Mouse (Mus musculus): ENCODE data around the gene Lrba.

Gene Lrba

DNA sequence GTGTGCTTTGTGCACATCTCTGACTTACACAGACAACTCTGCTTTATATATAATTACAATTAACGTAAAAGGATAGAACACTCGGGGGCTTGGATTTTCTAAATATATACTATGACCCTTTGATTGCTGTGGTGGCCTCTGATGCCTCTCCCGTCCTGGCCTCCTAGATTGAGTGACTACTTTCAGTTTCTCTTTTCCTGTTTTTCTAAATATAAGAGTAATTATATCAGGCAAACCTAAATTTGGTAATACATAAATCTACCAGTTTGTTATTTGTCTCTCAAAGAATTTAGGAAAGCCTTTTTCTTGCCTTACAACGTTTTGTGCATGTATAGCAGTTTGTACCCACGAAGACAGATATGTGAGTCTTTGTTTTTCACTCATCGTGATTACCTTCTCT is 534.2 kb downstream of the Lrba start:
- DNase-seq (ENCODE audit: low spot score), result no peak

DNA sequence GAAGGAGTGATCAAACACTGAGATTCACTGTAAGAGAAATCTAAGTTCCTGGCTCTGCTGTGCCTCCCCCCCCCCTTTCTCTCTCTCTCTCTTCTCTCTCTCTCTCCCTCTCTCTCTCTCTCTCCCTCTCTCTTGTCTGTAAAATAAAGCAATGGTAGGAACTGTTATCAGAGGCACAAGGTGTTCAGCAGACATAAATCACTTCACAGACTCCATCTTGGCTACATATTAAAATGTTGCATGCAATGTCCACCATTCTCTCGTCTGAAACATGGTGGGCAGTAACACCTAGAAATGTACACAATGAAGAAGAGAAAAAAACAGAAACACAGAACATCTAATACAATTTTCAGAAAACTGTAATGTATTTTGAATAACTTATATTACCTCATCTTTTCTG is 534.9 kb downstream of the Lrba start:
- DNase-seq (ENCODE audit: low spot score), result no peak

DNA sequence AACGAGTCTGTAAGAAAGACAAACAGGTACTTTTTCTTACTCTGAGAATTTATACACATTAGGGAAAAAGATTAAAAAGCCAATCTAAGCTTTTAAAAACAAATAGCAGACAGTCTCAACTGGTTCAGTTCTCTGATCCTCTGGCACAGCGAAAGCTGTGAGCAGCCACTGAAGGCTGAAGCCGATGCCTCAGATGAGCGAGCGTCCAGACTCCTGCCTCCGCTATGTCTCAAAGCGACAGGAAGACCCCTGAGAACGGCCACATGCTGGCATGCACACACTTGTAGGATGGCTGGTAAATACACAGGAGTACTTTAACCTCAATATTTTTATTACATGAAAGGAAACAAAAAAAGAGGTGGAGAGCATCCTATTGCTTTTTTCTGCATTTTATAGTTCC is 535.4 kb downstream of the Lrba start:
- DNase-seq (ENCODE audit: low spot score), result no peak

DNA sequence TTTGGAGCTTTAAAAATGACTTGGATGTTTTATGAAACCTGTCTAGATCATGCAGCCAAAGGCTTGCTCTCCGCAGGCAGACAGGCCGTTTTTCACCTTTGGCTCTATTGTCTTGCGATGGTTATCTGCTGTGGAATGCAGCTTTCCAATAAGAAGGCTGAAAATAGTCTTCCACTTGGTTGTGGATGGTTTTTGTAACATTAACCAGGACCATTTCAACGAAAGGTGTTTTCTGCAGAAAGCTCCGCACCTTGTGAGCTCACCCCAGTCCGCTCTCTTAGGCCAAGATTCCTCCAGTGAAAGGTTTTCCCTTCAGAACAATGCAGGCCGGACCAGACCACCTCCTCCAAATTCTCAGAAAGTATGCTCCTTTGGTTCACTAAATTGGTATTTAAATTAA is 536.0 kb downstream of the Lrba start:
- no peak for DNase-seq (ENCODE audit: low spot score)

DNA sequence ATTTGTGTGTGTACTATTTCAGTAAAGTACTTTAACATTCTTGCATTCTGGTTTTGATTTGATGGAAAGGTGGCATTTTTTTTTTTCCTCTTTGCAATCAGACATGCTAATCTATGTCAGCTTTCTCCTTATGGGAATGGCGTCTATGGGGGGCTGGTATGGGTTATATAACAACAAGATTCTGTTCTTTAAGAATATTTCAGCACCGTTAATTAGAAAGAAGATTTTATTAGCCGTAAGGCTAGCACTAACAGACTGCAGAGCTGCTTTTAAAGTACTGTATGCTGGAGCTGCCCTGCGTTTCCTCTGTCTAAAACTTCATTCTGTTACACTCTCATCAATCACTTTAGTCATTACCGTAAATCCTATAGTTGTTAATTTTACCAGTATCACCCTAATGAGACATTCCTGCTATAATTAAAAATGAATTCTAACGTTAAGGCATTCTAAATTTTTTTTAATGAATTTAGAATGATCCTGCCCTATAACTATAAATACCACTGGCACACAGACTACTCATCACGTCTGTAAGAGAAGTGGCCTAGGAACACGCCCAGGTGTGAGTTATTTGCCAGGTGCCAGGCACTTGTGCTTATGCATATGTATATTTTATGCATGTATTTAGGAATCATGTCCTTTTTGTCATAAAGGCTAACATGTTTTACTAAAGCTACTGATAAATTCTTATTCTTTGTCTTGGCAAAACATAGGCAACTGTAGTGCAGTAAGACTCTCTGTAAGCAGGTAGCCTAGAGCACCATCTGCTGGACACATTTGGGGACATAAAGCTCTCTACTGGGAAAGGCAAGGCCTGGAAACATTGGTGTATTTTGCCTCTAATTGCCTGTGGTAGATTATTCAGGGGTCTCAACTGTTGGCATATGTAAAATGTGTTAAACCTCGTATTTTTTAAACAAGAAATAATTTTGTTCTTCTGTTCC is 536.9 kb downstream of the Lrba start:
- DNase-seq (ENCODE audit: low spot score), result no peak

DNA sequence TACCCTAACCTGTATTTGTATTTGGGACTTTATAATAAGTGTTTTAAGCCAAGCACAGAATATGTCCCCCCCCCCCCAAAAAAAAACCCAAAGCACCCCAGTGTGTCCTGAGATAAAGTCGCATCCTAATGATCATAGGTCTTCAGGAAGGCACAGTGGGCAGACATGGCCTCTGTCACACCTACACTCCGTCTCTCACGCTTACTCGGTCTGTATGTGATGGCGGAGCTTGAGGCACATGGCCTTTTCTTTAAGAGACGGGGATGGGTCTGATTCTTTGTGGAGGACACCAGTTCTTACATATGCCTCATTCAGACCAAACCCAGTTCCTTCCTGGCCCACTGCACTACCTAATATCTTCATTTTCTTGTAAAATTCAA is 537.5 kb downstream of the Lrba start:
- no peak for DNase-seq (ENCODE audit: low spot score)

DNA sequence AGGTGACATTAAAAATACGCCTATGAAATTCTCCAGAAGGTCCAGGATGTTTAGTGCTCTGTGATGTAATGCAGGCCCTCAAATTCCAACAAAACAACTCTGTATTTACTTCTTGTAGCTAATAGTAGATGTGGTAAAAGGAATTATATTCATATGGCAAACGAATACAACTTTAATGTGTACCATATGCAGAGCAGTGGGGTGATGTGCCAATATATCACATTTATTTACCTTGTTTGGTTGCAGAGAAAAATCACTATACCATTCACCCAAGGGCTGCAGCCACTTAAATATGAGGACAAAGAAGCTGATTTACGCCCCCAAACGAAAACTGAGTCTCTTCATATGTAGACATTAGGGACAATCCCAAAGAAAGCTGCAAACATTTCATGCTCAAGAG is 538.0 kb downstream of the Lrba start:
- DNase-seq (ENCODE audit: low spot score), result no peak

DNA sequence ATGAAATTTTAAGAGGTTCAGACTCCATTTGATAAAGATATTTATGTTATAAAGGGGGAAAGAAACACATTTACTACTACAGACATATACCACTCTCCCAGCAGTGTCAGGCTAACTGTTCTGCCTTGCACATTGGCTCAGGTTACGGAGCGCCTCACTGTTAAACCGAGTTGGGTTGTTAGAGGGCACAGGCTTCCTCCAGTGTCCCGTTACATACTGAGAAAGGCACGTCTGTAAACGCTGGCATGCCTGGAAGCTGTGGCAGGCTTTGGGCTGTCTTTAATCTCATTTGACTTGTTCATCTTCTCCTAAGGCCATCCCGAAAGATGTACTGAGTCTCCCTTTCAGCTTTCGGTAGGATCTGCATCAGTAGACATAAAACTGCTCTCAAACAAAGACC is 544.1 kb downstream of the Lrba start:
- no peak for DNase-seq (ENCODE audit: low spot score)

DNA sequence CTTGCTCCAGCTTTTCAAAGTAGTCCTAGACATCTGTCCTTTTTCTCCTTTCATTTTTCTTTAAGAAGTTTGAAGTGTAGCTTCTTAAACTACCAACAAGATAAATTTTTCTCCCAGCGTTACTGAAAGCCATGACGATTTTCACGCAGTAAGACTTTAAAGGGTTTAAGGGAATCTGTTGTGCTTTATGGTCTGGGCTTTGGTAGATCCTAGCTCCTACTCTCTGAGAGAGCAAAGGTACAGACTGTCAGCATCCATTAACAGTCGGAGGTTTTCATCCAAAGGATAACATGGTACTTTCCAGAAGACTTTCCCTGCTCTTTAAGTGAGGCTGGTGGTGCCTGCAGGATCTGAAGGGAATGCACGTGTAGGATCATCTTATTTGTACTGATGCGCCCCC is 544.5 kb downstream of the Lrba start:
- DNase-seq (ENCODE audit: low spot score), result no peak

DNA sequence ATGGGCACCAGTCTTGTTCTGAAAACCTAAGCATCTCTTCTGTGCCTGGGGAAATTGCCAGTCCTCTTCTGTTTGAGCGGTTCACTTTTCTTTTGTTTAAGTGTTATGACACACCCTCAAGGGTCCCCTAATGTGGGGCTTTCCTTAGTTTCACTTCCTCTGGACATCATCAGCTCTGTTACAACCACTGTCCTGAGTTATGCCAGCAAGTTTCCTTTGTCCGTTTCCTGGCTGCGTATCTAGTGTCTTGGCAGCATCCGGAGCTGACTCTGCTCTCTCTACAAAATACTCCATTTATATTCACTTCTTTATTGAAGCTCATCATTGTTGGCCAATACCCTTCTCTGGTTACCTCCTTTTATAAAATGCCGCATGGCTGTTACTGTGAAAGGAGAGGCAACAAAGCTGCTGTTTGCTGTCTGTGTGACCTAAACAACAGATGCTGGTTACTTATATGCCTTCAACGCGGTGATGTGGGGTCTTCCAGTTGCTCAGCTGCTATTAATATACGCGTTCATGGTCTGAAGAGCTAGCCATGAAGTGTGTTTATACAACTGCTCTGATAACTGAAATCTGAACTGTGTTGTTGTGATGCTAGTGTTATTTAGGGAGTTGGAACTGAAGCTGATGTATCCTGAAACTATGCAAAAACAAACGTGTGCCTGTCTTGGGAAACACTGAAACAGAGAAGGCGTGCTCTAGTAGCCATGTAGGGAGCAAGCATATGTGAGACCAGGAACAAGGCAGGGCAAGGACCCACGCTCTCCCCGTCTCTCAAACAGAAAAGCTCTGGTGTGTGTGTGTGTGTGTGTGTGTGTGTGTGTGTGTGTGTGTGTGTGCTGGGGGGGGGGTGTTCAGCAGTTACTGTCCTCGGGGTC is 550.3 kb downstream of the Lrba start:
- DNase-seq (ENCODE audit: low spot score), result no peak

DNA sequence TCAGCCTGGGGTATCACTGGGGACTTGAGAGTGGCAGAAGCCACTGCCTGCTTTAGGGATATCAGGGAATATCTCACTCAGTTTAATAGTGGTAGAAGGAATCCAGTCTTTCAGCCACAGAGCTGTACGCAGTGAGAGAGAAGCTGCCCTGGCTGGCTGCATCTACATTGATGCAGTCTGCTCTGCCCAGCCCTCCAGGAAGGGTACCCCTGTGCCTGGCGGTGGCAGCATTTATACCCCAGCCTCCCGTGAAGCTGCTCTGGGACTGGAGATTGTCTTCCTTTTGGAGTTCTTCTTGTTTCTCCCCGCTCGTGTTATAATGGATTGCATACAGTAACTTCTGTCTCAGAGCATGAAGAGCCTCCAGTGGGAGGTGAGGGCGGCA is 551.0 kb downstream of the Lrba start:
- no peak for DNase-seq (ENCODE audit: low spot score)

DNA sequence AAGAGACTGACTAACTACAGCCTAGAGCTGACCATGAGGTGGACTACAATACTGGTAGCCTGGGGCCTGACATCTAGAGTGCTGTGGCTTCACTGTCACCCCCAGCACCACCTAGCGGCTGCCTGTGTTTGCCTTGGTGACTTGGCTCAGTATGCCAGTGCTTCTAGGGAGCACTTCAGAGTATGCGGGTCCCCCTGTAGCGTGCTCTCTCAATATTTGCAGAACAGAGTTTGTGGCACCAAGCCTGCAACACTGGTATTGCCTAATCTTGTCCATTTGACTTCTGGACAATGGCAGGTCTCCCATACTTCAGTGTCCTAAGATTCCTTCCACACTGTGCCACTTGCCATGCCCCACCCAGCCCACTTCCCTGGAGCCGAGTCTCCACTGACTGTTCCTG is 555.2 kb downstream of the Lrba start:
- no peak for DNase-seq (ENCODE audit: low spot score)

DNA sequence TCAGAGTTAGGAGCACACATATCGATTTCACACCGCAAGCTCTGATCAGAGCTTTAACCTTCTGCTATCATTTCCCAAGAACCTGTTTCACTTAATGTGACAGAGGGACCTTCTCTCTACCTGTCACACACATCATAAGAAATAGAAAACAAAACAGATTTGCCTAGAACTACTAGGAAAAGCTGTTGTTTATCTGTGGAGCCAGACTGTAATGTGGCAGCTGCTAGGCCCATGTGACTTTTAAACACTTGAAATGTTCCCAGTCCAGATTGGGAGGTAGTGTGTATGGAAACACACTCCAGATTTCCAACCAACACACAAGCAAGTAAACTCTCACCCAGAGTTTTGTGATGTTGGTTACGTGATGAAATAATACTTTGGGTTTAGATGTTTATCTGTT is 559.6 kb downstream of the Lrba start:
- no peak for DNase-seq (ENCODE audit: low spot score)

DNA sequence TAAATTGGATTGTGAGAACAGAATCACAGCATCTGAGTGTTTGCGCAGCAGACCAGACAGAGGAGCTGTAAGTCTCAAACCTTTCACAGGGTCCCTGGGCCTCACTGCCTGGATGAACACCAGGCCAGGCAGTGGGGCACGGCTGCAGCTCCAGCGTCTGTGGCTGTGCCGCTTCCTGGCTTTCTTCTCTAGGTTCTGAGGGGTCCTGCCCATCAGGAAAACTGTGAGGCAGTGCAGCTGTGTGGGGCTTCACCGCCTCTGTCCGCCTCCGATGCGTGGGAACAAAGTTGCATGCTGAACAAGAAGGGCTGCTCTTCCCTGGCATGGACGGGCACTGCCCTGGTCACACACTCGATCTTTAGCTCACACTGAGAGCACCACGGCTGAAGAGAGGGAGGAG is 560.5 kb downstream of the Lrba start:
- DNase-seq (ENCODE audit: low spot score), result no peak

DNA sequence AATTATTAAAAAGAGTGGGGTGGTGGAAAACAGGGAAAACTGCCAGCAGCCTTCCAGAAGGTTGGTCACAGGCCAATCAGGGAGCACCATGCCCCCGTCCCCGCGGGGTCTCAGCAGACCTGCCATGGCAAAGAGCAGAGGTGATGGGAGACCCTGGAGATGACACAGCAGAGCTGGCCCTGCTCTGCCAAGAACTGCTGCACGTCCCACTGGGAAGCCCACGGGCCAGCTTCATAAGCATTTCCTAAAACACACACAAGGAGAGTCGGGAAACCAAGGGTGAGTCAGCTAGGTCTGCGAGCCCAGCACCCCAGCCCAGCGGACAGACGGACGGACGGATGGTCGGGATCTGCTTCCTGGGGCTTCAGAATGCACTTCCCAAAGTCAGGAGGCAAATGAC is 561.8 kb downstream of the Lrba start:
- no peak for DNase-seq (ENCODE audit: low spot score)

DNA sequence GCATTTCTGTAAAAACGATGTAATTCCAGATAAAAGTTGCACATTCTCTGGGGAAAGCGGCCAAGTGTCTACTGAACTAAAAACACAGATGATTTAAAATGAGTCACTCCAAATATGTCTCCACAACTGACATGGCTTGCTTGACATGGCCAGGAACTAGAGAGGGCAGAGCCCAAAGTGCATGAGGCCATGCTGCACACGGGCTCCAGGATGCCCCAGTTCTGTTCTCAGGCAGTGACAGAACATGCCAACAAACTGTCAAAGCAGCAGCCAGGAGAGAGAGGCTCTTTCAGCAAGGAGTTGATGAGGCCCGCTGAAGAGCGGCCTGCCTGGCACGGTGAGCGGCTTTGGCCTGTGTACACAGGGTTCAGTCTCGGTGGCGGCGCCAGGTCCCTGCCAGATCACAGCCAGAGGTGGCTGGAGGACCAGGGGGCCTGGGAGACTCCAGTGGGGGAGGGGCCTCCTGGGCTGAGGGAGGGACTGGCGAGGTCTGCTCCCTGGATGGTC is 562.4 kb downstream of the Lrba start:
- DNase-seq (ENCODE audit: low spot score), result no peak

DNA sequence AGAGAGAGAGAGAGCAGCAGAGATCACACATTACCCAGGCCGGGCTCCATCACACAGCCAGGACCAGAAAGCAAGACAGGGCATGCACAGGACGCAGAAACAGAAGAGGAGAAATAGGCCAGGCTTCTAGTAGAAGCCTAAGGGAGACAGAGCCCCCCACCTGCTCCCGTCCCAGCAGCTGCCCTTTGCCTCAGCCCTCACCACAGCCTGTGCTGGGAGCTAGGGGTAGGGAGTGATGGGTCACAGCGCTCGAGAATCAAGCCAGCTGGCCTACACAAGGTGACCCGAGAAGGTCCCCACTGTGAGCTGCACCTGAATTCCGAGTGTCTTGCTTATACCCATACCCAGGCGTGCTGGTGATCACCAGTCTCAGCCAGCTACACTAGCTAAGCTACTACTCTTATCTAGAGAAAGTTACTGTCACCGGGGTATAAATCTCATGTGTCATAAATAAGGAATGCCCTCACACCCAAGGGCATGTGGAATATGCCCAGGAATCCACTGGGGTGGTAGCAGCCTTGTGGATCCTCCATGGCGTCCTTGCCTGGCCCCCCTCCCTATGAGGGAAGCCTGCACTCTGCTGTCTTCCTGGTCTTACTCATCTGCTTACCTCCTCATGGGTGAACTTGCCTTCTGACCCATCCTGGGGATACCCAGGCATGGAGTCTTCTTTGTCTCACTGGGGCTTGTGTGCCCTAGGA is 563.1 kb downstream of the Lrba start:
- no peak for DNase-seq (ENCODE audit: low spot score)

DNA sequence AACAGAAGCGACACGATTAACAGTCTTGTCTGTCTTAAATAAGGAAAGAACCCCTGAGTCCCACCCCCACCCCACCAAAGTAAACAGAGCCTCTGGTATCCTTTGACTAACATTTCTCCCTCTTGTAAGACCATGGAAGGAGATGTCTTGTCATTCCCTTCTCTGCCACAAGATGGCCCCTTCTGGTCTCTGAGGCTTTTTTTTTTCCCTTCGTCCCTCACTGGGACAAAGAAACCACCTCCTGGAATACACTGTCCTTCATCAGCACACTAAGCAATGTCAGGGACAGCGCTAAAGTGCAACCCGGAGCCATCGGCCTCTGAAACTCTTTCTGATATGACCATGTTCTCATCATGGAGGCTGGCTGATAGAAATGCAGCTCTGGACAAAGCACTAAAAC is 564.2 kb downstream of the Lrba start:
- DNase-seq (ENCODE audit: low spot score), result no peak

DNA sequence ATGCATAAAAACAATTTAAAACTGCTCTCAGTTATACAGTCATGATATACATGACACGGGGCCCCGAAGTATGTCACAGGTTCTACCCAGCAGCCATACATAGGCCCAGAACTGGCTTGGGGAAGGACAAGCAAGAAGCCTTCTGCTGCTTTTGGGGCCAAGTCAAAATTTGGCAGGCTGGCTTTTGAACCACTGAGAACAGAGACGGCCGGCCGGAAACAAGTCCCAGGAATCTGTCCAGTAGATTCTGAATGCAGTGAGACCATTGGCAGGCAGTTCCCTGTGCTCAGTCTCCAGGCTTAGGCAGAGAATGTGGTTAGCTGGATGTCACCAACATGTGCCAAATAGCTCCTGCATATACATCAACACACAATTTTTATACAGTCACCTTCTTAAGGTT is 565.3 kb downstream of the Lrba start:
- no peak for DNase-seq (ENCODE audit: low spot score)

DNA sequence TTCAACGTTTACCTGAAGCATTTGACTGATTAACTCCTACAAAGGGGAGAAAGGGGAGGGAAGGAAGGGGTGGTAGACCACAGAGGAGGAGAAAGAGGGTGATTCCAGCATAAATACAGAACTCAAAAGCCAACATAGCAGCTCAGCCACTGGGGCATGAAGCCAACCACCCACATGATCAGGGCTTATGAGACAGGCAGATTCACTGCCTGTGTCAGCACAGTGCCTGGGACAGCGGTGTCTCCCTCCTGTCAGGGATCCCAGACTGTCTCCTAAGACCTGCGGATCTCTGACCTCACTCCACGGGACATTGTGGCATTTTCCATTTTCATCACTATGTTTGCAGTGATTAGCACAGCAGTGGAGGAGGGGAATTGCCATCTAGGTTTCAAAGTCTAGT is 568.8 kb downstream of the Lrba start:
- DNase-seq (ENCODE audit: low spot score), result no peak

DNA sequence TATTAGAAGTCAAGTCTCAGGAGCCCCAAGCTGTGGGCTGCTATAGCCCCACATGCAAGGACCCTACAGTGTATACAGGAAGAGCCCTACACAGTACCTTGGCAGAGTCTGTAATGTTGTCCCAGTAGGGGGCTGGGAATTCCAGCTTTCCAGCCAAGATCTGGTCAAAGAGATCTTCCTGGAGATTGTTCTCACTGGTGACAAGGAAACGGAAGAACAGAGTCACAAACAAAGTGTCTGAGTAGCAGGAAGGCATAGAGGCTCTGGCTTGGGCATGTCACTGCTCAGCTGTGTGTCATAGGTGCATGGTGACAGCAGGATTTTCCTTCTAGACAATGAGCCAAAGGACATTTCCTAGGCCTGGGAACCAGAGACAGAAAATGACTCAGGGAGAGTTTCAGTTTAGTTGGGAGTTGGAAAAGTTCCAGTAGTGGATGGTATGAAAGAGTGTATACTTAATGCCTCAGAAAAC is 569.3 kb downstream of the Lrba start:
- DNase-seq (ENCODE audit: low spot score), result no peak

DNA sequence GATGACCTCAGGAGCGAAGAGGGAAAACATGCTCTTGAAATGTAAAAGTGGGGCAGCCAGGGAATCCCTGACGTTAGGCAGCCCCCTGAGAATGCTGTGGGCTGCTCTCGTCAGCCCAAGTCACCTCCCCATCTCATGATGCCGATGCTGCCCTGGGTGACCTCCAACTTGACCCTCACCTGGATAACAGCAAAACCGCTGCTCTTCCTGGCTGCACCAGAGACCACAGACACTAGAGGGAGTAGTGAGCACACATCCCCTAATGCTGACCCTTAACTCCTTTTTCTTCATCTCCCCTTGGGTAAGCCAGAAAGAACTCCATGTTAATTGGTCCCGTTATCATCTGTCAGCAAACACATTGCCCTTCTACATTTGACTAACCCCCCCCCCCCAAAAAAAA is 572.2 kb downstream of the Lrba start:
- no peak for DNase-seq (ENCODE audit: low spot score)

Data from ovary, postnatal 10 days (tissue).